Mouse (Mus musculus): Measurements from ENCODE around the gene Clec2d.

- no peak for TF ChIP-seq POLR2A (IDR thresholded peaks at IDR 0.05; ENCODE audit: borderline replicate concordance, insufficient read depth, low read length)
- no peak for TF ChIP-seq CTCF (IDR thresholded peaks at IDR 0.05; ENCODE audit: borderline replicate concordance, insufficient read depth, low read depth, low read length)
Measured at GRCm38 (mm10) chr6:129213497-129213896, 33.1 kb downstream of the Clec2d start.

All from cerebellum, adult 2 months (tissue).